Mouse (Mus musculus): ENCODE data around the gene Gm11111.
"Not testable (repeated sequence)": the region's sequence is repeated elsewhere in the genome, so short reads cannot be mapped to it uniquely, and the experiment has no call there.

The Gm11111 gene

DNA sequence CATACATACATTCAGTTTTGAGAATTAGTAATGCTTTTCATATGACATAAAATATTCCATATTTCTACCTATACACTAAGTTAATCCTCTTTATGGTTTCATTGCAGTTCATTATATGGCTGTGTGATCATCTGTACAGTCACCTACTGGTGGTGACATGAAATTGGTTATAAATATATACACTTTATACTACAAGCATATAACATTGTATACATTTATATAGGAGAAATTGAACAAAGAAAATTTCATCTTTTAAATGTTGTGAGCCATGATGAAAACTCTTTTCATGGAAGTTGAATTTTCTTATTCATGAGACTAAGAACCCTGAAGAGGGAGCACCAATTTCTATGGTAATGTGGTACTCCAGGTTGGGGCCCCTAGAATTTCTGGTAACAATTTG lies at the start of gene Gm11111:
Gene Gm11111, plus strand, starts transcription at position 301 of the 400 bp plus-strand sequence.
- DNase-seq (ENCODE audit: low spot score), result no peak

DNA sequence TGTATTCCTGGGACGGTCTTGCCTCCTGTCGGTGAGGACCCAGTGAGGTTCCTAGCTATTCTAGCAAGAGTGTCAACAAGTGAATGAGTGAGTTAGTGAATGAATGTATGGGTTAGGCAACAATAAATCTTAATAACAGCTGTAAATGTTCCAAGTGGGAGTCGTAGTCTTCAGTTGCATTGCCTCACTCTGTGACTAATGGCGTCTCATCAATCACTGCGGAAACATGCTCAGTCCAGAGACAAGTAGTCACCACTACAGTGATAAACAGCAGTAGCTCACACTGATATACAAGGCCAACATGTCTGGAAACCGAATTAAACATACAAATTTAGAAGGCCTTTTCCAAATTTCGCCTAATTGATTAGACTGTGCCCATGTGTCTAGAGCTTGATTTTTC lies 36.3 kb upstream of the Gm11111 start:
- DNase-seq (ENCODE audit: low spot score), result no peak

DNA sequence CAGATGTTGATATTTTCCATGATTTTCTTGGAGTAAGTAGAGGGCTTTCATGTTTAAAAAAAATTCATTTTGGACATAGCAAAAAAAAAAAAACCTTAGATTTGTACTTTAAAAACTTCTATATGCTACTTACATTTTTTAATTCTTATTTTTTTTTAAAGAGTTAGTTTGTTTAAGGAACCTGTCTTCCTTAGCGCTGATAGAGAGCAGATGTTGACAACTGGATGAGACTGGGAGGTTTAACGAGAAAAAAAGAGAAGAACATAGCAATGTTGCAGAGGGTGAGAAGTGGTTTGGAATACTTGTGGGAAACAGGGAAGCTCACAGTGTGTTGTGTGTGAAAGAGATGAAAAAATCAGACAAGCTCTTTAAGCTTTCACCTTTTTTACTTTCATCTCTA lies 32.4 kb upstream of the Gm11111 start:
- no peak for DNase-seq (ENCODE audit: low spot score)

DNA sequence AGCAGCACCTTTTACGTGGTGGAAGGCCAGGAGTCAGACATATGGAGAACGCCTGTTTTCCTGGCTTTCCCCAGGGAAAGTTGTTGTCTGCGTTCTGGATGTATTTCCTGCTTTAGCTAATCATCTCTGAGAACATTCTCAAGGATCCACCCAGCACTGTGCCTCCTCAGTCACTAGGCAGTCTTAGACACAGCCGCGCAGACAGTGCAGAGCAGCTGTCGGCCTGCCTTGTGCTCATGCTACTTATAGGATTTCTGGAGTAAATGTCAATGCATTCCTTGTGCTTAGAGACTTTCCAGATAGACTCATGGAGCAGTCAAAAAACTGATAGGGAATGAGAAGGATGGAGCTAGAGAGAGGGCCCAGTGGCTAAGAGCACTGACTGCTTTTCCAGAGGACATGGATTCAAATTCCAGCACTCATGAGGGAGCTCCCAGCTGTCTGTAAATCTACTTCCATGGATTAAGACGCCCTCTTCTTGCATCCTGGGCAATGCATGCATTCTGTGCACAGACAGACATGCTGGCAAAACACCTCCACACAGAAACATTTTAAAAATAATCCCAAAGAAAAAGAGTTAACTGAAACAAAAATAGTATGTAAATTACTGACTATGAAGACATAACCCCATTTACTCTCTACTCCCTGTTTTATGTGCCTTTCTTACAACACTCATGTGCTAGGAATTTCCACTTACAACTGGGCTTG lies 30.1 kb upstream of the Gm11111 start:
- DNase-seq (ENCODE audit: low spot score), result no peak

DNA sequence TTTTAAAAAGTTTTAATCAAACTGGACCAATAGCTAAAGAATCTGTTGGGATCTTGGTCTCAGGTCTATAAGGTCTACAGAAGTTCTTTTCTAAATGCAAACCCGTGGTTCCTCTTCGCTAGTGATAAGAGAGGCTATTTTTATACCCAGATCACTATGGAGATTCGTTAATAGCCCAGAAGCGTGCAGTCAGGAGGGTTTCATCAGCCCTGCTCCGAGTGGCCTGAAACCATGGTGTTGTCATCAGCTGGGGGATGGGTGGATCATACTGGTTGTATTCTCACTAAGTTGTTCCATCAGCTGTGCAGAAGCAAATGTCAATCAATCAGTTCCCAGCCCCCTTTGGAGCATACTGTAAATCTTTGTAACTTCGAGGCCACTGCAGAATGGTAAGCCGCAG lies 29.4 kb upstream of the Gm11111 start:
- DNase-seq (ENCODE audit: low spot score), result no peak

DNA sequence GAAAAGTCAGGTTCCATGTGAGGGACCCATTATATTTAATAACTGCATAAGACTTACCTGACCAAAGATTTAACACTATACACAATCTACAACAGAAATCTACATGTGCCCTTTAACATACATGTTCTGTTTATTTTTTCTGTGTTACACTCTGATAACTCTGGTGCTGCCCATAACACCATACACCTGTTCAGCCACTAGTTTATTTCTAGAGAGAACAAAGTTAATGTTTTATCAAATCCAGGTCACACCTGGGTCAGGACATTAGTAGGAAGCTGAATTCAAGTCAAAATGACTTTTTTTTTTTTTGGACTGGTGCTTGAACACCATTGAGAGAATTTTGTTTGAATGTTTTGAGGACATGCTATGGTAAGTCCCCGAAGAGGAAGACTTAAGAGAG lies 28.7 kb upstream of the Gm11111 start:
- DNase-seq (ENCODE audit: low spot score), result no peak

DNA sequence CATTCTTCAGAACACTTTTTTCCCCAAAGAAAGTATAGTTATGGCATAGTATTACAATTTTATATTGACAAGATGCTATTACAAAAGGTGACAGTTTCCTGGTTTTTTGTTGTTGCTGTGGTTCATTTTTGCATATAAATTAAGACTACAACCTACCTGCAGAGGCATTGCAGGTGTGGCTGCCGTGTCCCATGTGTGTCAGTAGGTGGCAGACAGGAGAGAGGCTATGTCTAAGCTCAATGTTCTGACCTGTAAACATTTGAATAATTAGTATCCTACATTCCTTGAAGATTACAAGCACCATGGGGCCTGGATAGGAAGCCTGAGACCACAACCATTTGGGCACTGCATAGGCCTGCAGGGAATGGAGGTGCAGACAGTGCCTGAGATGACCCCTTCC lies 11.2 kb upstream of the Gm11111 start:
- DNase-seq (ENCODE audit: low spot score), result no peak

DNA sequence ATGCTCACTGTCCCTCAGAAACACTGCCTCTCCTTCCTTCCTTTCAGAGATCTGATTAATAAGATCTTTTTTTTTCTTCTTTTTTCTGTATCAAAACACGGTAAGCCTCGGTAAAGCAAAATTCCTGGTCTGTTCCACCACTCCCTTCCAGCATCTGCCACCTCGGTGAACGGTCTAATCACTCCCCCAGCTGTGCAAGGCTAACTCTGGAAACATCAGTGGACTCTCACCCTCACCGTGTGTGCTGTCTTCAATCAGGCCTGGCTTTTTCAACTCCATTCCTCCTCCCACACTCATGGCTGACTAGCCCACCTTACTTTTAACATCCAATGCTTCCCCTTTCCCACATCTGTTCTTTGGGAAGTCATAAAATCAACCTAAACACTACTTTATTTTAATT lies 2.2 kb upstream of the Gm11111 start:
- DNase-seq (ENCODE audit: low spot score), result no peak

DNA sequence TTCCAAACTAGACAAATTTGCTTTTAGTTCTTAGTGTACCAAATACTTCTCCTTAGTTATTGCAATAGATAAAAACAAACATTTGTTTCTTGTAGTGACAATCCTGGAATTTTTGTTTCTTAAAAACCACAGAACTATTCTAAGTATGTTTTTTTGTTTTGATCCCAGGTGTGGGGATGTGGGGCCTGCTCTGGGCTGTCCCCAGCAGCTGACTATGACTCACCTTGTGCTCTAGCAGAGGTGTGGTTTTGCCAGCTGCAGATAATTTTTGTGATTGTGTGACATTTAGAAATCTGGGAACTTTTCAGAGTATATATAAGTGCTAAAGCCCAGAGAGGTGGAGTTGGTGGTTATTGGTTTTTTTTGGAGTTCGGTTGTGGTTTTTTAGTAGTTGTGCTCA lies 1.6 kb upstream of the Gm11111 start:
- DNase-seq (ENCODE audit: low spot score), result no peak

DNA sequence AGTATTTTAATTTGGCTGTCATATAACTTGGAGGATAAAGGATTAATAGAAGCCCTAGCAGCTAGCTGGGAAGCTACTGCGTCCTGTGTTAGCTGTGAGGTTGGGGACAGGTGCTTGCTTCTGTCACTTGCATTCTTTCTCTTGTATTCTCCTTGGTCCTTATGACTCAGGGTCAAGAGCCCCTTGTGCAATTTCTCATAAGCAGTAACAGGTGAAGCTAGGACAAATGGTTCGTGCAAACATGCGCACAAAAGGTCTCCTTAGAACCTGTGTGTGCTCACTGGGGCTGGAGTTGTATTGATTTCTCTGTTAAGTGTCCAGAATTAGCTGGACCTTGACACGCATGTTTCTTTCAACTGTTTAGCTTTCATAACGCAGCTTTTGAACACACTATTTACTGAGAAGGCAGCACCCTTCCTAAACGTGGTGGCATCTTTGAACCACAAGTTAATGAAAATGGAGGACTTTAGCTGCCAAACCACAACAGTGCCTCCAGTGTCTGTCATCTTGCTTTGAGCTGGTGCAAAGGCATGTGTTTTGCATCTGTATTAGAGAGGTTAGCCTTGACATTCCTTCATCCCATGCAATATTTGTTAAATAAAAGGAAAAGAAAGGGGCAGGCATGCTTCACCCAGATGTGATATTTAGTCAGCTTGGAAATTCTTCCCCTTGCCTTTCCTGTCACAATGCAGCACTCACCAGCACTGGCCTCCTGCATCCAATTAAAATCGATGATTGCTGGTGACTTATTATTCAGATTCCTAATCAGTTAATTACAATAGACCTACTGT lies 511 bp downstream of the Gm11111 start:
- DNase-seq (ENCODE audit: low spot score), result no peak

DNA sequence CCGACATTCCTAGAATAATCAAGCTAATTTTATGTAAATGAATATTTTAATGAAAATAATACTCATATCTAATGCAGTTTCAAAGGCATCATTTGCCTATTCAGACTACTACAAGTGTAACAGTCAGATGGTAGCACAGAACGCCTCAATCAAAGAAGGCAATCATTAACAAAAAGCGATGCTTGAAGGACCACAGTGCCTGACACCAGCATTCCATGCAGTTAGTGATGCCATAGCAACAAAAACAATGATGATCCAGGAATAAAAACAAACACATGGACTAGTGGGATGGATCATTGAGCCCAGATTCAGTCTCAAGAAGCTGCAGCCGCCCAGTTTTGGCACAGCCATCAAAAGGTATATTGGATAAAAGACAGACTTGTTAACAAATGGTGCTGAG lies 8.8 kb downstream of the Gm11111 start:
- DNase-seq (ENCODE audit: low spot score), result no peak

DNA sequence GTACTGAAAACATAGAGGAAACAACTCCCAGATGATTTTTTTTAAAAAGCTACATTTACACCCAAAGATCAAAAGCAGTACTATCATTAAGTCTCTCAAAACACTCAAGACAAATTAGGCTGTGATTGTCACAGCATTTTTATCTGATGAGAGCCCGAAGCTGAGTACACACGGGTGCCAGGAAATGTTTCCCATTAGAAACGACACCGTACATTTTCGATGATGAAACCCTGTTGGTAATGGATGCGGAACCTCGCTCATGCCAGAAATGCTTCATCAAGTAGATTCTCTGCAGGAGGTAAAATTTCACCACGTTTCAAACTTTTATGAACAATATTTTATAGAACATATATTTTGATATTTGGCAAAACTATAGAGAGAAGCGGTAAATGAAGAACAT lies 10.3 kb downstream of the Gm11111 start:
- DNase-seq (ENCODE audit: low spot score), result no peak

DNA sequence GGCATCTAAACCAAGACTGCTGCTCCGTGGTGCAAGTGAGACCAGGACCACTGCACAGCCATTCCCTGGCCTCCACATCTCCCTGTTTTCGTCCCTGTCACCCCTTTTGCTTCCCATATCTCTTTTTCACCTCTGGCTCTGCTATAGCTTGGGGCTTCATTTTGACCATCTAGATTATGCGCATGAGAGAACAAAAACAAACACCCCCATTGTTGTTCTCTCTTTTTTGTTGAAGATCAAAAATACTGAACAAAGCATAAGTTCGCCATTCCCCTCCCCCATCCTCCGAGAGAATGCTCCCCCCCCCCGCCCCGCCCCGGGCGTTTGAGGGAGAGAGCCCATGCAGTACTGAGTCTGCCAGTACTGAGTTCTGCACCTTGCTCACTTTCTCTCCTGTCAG lies 11.3 kb downstream of the Gm11111 start:
- DNase-seq (ENCODE audit: low spot score), result no peak

DNA sequence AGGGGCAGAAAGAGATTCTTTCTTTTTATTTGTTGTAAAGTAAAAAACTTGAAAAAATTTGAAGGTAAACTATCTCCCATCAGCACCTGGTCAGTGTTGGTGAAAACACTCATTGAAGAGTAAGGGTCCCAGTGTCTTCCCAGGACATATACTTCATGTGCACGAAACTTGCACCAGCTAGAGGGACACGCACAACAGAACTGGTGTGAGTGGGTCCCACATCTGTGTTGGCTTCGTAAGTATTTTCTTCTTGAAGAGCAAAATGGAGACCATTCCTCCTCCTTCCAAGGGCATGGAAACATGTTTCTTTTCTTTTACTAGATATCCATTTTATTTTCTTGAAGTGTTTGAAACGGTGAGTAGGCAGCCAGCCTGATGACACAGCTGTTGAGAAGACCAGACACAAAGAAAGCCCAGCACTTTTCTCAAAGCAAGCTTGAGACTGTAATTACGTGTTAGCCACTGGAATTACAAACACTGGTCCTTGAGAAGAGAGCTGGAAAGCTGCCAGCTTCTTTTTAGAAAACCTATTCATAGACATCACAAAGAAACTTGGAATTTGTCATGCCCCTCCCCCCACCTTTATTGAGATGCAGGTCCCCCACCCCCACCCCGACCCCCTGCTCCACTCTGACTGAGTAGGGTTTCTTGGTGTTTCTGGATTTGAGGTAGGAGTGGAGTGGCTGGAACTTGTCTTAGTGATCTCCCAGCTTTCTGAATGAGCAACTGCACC lies 14.1 kb downstream of the Gm11111 start:
- no peak for DNase-seq (ENCODE audit: low spot score)

DNA sequence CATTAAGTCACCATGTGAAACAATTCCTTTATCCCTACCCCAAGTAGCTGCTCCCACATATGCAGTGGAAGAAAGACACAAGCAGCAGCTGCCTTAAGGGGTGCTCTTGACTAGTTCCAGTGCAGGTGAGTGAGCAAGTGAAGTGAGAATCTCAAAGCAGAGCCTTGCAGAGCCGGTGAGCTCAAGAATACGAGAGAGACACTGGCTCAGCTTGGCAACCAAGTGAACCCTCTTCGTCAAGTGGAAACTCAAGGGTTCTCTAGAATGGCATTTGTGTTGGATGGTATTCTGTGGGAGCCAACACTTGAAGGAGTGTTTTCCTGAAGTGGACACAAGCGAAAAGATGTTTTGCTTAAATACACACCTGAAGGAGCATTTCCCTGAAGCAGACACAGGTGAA lies 16.0 kb downstream of the Gm11111 start:
- DNase-seq (ENCODE audit: low spot score), result no peak

DNA sequence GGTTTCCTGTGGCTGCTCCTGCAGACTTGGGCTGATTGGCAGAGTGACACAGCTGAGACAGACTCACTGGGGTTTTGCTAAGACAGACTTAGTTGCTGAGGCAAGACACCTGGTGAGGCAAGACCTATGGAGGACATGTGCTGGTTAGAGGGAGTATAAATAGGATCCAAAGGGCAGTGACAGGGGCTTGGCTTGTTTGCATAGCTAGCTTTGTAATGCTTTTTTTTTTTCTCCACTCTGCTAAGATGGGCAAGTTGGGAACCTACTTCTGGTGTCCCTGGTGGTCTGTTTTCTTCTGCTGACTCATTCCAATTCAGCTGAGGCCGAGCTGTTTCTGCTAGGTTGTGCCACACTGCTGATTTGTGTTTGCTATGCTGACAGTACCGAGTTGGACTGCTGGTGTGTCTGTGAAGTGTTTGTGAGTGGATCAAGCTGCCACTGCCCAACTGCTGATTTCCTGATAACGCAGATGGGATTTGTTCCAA lies 16.6 kb downstream of the Gm11111 start:
- no peak for DNase-seq (ENCODE audit: low spot score)

DNA sequence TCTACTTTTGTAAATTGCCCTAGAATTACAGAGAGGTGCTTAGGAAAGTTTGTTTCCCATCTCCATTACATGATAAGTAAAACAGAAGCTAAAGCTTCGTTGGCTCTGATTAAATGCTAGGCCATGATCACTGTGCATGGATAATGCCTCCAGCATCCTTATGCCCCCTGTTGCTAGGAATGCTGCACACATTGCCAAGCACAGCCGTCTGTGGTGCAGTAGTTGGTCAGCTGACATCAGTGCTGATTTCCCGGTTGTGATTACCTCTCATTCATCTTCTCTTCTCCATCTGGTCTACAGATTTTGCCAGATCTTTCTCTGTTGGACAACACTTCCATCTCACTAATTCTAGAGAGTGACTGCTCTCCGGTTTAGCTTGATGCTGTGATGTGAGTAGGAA lies 19.9 kb downstream of the Gm11111 start:
- no peak for DNase-seq (ENCODE audit: low spot score)

DNA sequence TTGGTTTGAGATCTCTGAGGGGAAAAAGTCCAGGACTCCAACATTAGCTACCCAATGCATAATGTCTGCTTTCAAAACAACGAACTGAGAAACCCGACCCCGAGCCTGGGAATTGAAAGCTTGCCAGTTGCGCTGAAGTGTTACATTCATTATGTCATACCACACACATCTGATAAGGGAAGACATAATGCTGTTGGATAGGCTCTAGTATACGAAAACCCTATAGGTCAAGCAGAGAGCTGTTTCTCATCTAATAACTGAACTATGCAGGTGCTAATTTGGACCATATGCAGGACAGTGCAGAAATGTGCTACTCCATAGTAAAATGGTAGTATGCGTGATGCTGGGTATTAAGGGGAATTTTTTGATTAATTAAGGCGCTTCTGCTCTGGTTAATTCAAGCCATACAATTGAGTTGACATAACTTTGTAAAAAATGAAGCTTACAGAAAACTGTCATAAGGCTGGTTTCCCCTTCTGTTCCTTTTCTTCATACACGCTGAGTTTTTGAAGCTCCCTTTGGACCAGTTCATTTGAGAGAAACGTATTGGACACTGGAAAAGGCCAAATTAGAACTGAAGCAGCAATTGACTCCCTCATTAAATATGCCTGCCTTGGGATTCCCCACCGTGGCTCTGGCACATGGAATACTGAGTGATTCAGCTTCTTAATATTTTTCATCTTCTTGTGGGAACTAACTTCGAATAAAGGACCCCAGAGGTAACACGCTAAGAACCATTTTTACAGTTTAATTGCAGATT lies 22.4 kb downstream of the Gm11111 start:
- no peak for DNase-seq (ENCODE audit: low spot score)

DNA sequence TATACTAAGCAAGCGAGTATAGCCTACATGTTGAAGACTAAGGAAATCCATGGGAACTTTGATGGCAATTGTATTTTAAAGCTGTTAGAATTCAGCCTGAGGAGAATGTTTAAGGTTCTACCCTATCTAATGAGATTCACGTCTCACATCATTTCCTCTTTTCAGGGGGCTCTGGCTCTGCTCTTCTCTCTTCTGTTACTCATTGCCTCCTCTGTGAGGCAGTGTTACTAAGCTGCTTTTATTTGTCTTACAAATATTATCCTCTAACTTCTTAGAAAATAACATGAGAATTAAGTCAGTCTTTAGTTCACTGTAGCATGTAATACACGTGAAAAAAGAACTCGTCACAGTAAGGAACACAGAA lies 23.0 kb downstream of the Gm11111 start:
- no peak for DNase-seq (ENCODE audit: low spot score)

DNA sequence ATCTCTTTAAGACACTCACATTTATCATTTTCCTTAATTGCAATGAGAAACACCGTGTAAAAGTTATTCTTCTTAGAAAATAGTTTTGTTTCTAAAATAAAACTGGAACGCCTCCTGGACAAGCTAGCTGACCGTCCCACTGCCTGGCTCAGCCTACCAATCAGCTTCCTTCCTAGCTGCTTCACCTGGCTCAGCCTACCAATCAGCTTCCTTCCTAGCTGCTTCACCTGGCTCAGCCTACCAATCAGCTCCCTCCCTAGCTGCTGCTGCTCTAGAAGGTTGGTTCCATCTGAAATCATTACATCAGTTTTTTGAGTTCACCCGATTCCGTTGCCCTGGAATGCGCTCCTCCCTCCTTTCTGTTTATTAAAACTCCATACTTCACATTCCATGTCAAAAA lies 24.0 kb downstream of the Gm11111 start:
- DNase-seq (ENCODE audit: low spot score), result not testable (repeated sequence)

DNA sequence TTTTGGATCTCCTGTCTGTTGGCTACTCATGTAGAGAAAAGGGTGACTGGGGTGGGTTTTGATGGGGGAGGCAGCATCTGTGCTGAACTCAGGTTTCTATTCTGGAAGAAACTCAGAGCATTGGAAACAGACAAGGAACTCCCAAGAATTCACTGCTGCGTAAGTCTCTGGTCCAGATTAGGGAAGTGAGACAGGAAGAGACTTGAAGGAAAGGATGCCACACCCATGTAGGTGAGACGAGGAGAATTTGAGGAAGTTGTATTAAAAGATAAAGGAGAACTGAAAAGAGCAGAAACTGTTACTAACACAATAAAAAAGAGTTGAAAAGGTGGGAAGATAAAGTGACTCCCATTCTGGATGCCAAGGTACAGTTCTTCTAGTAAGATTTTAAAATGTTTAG lies 25.9 kb downstream of the Gm11111 start:
- no peak for DNase-seq (ENCODE audit: low spot score)

DNA sequence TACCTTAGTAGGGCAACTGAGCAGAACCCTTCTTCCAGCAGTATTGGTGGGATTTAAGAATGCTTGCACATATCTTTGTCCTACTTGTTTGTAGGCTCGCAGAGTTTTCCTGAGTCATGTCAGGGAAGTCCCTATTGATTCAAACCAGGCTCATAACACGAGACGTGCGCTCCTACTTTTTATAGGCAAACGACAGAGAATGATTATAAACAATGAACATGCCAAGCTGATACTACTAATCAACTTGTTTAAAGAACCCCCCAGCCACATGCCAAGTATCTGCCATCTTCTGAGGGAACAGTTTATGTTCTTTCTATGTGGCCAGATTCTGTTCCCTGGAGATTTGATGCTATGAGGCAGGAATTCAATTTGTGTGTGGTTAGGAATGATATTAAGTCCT lies 28.3 kb downstream of the Gm11111 start:
- no peak for DNase-seq (ENCODE audit: low spot score)
